Mouse (Mus musculus) kidney, embryonic 16.5 days (tissue): Measurements from ENCODE around the gene Kmt2e. TPM values are rescaled to one million over a fixed set of nuclear protein-coding genes. Genes with fewer than 3 reads are reported as not detected.
A peak's percentile ranks its signal among the peaks of the same experiment; 100 is the strongest.

Experiments
- ATAC-seq: fragments of 200-750 bp; cut with Nextera tagmentation; 2 replicates; pipeline ENCODE4 v1.8.0; 2017; ENCODE audit warnings: moderate TSS enrichment; ENCODE audit not compliant: low FRiP score, low TSS enrichment
- H3K27ac ChIP-seq: fragments of 300-500 bp; sonication (generic); 2 replicates; pipeline ENCODE4 v1.5.1; 2014; ENCODE audit warnings: low read length
- H3K27me3 ChIP-seq: fragments of 300-500 bp; sonication (generic); 2 replicates; pipeline ENCODE4 v1.6.1; 2014; ENCODE audit warnings: low read length, control low read depth, mixed read lengths; ENCODE audit not compliant: insufficient read depth
- H3K36me3 ChIP-seq: fragments of 300-500 bp; sonication (generic); 2 replicates; pipeline ENCODE4 v1.6.1; 2014; ENCODE audit warnings: low read length, control low read depth, mixed read lengths; ENCODE audit not compliant: insufficient read depth
- H3K4me1 ChIP-seq: fragments of 300-500 bp; sonication (generic); 2 replicates; pipeline ENCODE4 v1.6.1; 2014; ENCODE audit warnings: low read length, control low read depth, mixed read lengths; ENCODE audit not compliant: insufficient read depth
- H3K4me2 ChIP-seq: fragments of 300-500 bp; sonication (generic); replicated peaks from 2 replicates; pipeline ENCODE4 v1.6.1; 2014; ENCODE audit warnings: low read depth, low read length
- H3K4me3 ChIP-seq: fragments of 300-500 bp; sonication (generic); 2 replicates; pipeline ENCODE4 v1.5.1; 2014; ENCODE audit warnings: mild to moderate bottlenecking, low read length
- H3K9ac ChIP-seq: fragments of 300-500 bp; sonication (generic); replicated peaks from 2 replicates; pipeline ENCODE4 v1.6.1; 2014; ENCODE audit warnings: low read length
- H3K9me3 ChIP-seq: fragments of 300-500 bp; sonication (generic); 2 replicates; pipeline ENCODE4 v1.6.1; 2016; ENCODE audit warnings: low read length, control low read depth
- WGBS: fragments of 180-500 bp; shearing (Covaris S2); extraction: QIAGEN DNeasy Blood & Tissue Kit; methylation state at CpG from one replicate; pipeline ENCODE4 v1.1.7; 2014; 5-methylcytosine and 5-hydroxymethylcytosine counted together
- polyA plus RNA-seq: library from polyadenylated mRNA; unstranded; fragments of >200 nt; fragmentation: Nextera tagmentation; extraction: Ambion mirVana; gene quantifications from 2 replicates; pipeline ENCODE4 v1.2.1, GENCODE M21; 2015

Kmt2e gene
- polyA plus RNA-seq, 1 experiment from 2014 or later, result 98.8 TPM

- no peak for ATAC-seq
- Histone ChIP-seq H3K9me3 (no peaks in the 10 kb centered on the region), H3K27ac (peak overlapping the region; percentile 43; the same call in 1 of the 2 replicates), H3K36me3 (peaks cover 4% of the 10 kb centered on the region; the same call in 1 of the 2 replicates), H3K4me3 (peak overlapping the region; percentile 46), H3K27me3 (no peaks in the 10 kb centered on the region), H3K4me1 (peaks cover 28% of the 10 kb centered on the region), H3K9ac (peak overlapping the region; percentile 62), H3K4me2 (peak overlapping the region; percentile 86)
- 14% methylated on average over 10 of the region's 10 CpGs for WGBS
Measured at GRCm38 (mm10) chr5:23431070-23431864, 3.0 kb upstream of the Kmt2e start.

DNA sequence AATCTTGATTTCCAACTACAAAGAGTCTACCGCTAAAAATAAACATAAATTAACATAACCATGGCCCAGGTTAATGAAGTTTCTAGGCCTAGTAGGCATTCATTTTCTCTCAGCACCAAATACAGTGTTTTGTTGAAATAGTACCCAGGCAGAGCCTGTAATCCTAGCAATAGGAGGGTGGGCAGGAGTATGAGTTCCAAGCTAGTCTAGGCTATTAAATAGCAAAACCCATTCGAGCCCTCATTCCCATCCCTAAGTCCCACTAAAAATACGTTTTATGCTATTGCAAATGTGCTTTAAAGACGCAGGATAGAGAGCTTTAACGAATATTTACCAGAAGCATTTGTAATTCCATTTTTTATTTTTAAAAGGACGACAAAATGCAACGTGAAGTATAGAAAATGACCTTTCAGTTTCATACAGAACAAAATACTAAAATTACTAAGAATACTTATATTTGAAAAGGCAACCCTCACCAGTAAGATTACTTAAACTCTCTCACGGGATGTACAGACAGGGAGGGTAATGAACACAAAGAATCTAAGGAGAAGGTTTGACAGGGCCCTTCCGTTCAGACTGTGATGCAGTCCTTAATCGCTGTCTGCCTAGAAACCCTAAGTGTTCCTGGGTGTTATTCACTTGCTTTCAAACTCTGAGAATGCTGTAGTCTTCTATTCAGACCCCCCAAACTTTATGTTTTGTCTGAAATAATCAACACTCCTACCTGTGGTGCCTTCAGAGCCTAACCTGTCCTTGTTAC is 2.1 kb upstream of the Kmt2e start:
- Histone ChIP-seq H3K4me2 (peak overlapping the region; percentile 86), H3K27me3 (no peaks in the 10 kb centered on the region), H3K4me1 (peaks cover 33% of the 10 kb centered on the region), H3K9me3 (no peaks in the 10 kb centered on the region), H3K36me3 (peaks cover 4% of the 10 kb centered on the region; the same call in 1 of the 2 replicates), H3K27ac (peak overlapping the region; percentile 100), H3K4me3 (peak overlapping the region; percentile 95), H3K9ac (peak overlapping the region; percentile 100)
- no peak for ATAC-seq
- WGBS, result 2% methylated on average over 10 of the region's 10 CpGs

GRCm38 (mm10) chr5:23432708-23433645 is 1.3 kb upstream of the Kmt2e start:
- peaks cover 33% of the 10 kb centered on the region for H3K4me1 ChIP-seq
- ATAC-seq, result peak; percentile 95
- peak overlapping the region; percentile 100 for H3K9ac ChIP-seq
- H3K27ac ChIP-seq, result peak overlapping the region; percentile 100
- H3K36me3 ChIP-seq, result no peaks in the 10 kb centered on the region
- H3K27me3 ChIP-seq, result no peaks in the 10 kb centered on the region
- peak overlapping the region; percentile 86 for H3K4me2 ChIP-seq
- H3K9me3 ChIP-seq, result no peaks in the 10 kb centered on the region
- WGBS, result under 1% methylated on average over 57 of the region's 61 CpGs
- H3K4me3 ChIP-seq, result peak overlapping the region; percentile 95

GRCm38 (mm10) chr5:23434598-23435481 is 599 bp downstream of the Kmt2e start:
- Histone ChIP-seq H3K4me3 (peak overlapping the region; percentile 95), H3K36me3 (no peaks in the 10 kb centered on the region), H3K4me2 (peak overlapping the region; percentile 84), H3K9ac (peak overlapping the region; percentile 100), H3K9me3 (no peaks in the 10 kb centered on the region), H3K27me3 (no peaks in the 10 kb centered on the region), H3K27ac (peak overlapping the region; percentile 100), H3K4me1 (peaks cover 21% of the 10 kb centered on the region)
- ATAC-seq, result no peak
- under 1% methylated on average over 44 of the region's 46 CpGs for WGBS

DNA sequence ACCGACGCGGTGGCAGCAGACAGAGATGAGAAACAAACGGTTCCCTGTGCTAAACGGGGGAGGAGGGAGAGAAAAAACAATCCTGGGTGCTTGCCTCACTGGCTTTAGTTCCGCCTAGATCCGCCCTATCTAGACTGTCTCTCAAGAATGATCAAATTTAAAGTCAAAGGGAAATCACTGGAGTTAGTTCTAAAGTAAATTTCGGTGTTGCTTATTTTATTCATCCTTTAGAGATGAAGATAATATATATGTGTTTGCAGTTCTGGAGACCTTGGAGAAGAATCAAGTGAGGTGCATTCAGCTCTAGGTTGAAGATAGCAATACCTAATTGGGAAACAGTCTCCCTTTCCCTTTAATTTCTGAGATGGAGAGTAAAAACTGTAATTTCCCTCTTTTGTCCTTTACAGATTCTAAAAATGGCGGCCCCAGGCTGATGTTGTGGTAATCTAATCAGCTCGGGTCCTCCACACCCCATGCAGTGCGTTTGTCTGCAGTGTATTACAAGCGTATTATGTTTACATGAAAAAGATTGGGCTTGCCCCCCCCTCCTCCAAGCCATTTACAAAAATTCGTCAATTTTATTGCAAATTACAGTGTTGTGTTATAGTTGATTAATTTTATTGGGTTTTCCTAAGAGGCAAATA is 1.4 kb downstream of the Kmt2e start:
- peak overlapping the region; percentile 100 for H3K27ac ChIP-seq
- no peaks in the 10 kb centered on the region for H3K9me3 ChIP-seq
- peak overlapping the region; percentile 95 for H3K4me3 ChIP-seq
- H3K36me3 ChIP-seq, result no peaks in the 10 kb centered on the region
- peaks cover 13% of the 10 kb centered on the region for H3K4me1 ChIP-seq
- no peak for ATAC-seq
- H3K9ac ChIP-seq, result peak overlapping the region; percentile 100
- whole genome bisulfite sequencing, result 0% methylated on average over 13 of the region's 13 CpGs
- H3K27me3 ChIP-seq, result no peaks in the 10 kb centered on the region
- peak overlapping the region; percentile 84 for H3K4me2 ChIP-seq

GRCm38 (mm10) chr5:23436735-23437134 is 2.5 kb downstream of the Kmt2e start:
- no peaks in the 10 kb centered on the region for H3K9me3 ChIP-seq
- no peaks in the 10 kb centered on the region for H3K27me3 ChIP-seq
- no peaks in the 10 kb centered on the region for H3K36me3 ChIP-seq
- H3K9ac ChIP-seq, result 0 out of 2 replicates have a peak overlapping the region, but pooled peaks have one; percentile 55
- H3K4me1 ChIP-seq, result peaks cover 6% of the 10 kb centered on the region
- no peak overlapping the region for H3K27ac ChIP-seq
- H3K4me2 ChIP-seq, result peak overlapping the region; percentile 84
- ATAC-seq, result no peak
- whole genome bisulfite sequencing, result 15% methylated on average over 2 of the region's 2 CpGs
- peak overlapping the region; percentile 41 for H3K4me3 ChIP-seq

- WGBS, result 88% methylated on average over 3 of the region's 3 CpGs
- no peak for ATAC-seq
- no peaks in the 10 kb centered on the region for H3K36me3 ChIP-seq
- no peaks in the 10 kb centered on the region for H3K27me3 ChIP-seq
- H3K4me1 ChIP-seq, result peaks cover 6% of the 10 kb centered on the region
- no peaks in the 10 kb centered on the region for H3K9me3 ChIP-seq
- H3K9ac ChIP-seq, result no peak overlapping the region
- no peak overlapping the region for H3K4me3 ChIP-seq
- H3K27ac ChIP-seq, result no peak overlapping the region
- no peak overlapping the region for H3K4me2 ChIP-seq
Measured at GRCm38 (mm10) chr5:23439857-23440256, 5.6 kb downstream of the Kmt2e start.

DNA sequence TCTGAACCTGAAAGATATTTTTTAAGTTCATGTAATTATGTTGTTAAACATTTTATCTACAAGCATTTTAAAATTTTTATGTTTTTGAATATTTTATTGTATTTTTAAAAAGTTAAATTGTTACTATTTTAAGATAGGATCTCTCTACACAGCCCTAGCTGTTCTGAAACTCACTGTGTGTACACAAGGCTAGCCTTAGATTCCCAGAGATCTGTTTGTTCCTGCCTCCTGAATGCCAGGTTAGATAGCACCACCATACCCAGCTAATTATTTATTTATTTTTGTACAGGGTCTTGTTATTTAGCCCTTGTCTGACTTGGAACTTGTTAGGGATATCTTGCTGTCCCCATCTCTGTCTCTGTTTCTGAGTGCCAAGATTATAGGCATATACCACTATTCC is 6.3 kb downstream of the Kmt2e start:
- Histone ChIP-seq H3K4me1 (peaks cover 6% of the 10 kb centered on the region), H3K9ac (no peak overlapping the region), H3K9me3 (no peaks in the 10 kb centered on the region), H3K27ac (no peak overlapping the region), H3K27me3 (no peaks in the 10 kb centered on the region), H3K36me3 (no peaks in the 10 kb centered on the region), H3K4me3 (no peak overlapping the region), H3K4me2 (no peak overlapping the region)
- no peak for ATAC-seq
